ENCODE assay signal across 18 mouse cellular contexts in the genomic region with DNA sequence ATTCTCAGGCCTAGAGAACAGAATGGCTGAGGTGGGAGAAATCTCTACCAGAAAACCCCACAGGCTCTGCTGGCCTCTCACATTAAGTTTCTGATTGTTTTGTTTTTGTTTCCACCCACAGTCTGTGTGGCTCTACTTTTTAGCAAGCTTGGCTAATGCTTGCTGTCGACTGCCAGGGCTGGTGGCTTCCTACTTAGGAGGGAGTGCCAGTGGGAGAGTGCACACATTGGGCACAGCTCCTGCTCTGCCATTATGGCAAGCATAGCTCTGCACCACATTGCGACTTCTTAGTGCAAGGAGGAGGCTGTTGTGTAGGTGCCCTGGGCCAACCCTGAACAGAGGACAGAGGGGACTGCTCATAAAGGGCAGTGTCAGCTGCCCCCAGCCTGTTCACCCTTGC. TPM values are rescaled to one million over a fixed set of nuclear protein-coding genes. Genes with fewer than 3 reads are reported as not detected.
DNase-seq lines count a peak whose midpoint lies in the region; ATAC-seq lines count a peak whose summit lies in the region.
"Had no signal": no experiment of that assay in that cellular context is flagged by ENCODE, and none has a peak within 500 bp of the region (broad histone marks: within the 10 kb centered on the region; RNA-seq: fewer than 3 reads in every experiment).

No protein-coding gene starts in this region.

- no peak for DNase-seq in frontal cortex, adult 2 months (ENCODE audit: extremely low spot score in 1 of 2, low spot score in 1 of 2)
- DNase-seq in layer of hippocampus, adult 18-20 months (ENCODE audit: low spot score in 2 of 2): peak; percentile 36 to 59
- no peak for DNase-seq in layer of hippocampus, postnatal 36 days
- peak; percentile 58 for DNase-seq in layer of hippocampus, adult 9-11 months
- no peak for DNase-seq in layer of hippocampus, adult 8-10 months (ENCODE audit: low spot score in 2 of 2)
- DNase-seq in right cerebral cortex, adult 18-20 months: peak; percentile 21
- no peak for DNase-seq in right cerebral cortex, postnatal 14 days
- DNase-seq: B cell, adult 2 months; cerebellum, adult 8-10 months; embryo, embryonic 11 days had no signal

- peak; percentile 44; the same call in 1 of the 2 replicates for ATAC-seq in frontal cortex, adult (ENCODE audit: low TSS enrichment)
- ATAC-seq: activated CD4-positive, CD25-positive, alpha-beta regulatory T cell, adult 4 months; CD4-positive, CD25-positive, alpha-beta regulatory T cell, adult 4 months; forebrain, embryonic 14.5 days; Patski had no signal

RNA-seq across cellular contexts. Expression of a gene that starts 17.3 kb away (rescaled TPM):
- polyA plus RNA-seq in frontal cortex, adult 2 months (2012; rRNA removed): 102 and 115 TPM in 2 replicates
- total RNA-seq in layer of hippocampus, adult 18-20 months (2021): 10 to 100 TPM; 80.3 to 86.3 TPM
- 10 to 100 TPM; 78.6 to 82.1 TPM for total RNA-seq in layer of hippocampus, postnatal 36 days (2021)
- total RNA-seq in layer of hippocampus, adult 8-10 months (2022): 10 to 100 TPM; 87.2 to 98.8 (median 91.4) TPM

RNA-seq across cellular contexts. Expression of a gene that starts 33.1 kb away (rescaled TPM):
- polyA plus RNA-seq in frontal cortex, adult 2 months (2012; rRNA removed): 7.0 and 7.2 TPM in 2 replicates
- total RNA-seq in layer of hippocampus, adult 18-20 months (2021): 1 to 10 TPM; 7.0 to 9.0 TPM
- total RNA-seq in layer of hippocampus, postnatal 36 days (2021): 1 to 10 TPM; 8.0 to 8.4 TPM
- 1 to 10 TPM; 6.7 to 9.0 (median 8.5) TPM for total RNA-seq in layer of hippocampus, adult 8-10 months (2022)

RNA-seq across cellular contexts. Expression of a gene that starts 33.3 kb away (rescaled TPM):
- 752 and 764 TPM in 2 replicates for polyA plus RNA-seq in frontal cortex, adult 2 months (2012; rRNA removed)
- 100 to 1,000 TPM; 435 to 459 TPM for total RNA-seq in layer of hippocampus, adult 18-20 months (2021)
- 100 to 1,000 TPM; 397 to 416 TPM for total RNA-seq in layer of hippocampus, postnatal 36 days (2021)
- 100 to 1,000 TPM; 413 to 462 (median 429) TPM for total RNA-seq in layer of hippocampus, adult 8-10 months (2022)
- total RNA-seq: CH12.LX; common myeloid progenitor, adult 5-6 weeks had no signal
- polyA plus RNA-seq: G1E had no signal

Comparison
In these comparisons a context has a peak if more than half of its experiments do, and no peak if none do; other contexts are left out.
1. DNase-seq: peak in layer of hippocampus, adult 18-20 months (2 of 2), layer of hippocampus, adult 9-11 months (single experiment) and right cerebral cortex, adult 18-20 months (single experiment); none in frontal cortex, adult 2 months (0 of 2), layer of hippocampus, postnatal 36 days (0 of 2), layer of hippocampus, adult 8-10 months (0 of 2) and right cerebral cortex, postnatal 14 days (single experiment).